Mouse (Mus musculus) ES-Bruce4 (cell line): ENCODE data around the gene Tfpt. TPM values are rescaled to one million over a fixed set of nuclear protein-coding genes. Genes with fewer than 3 reads are reported as not detected.
"Not testable (repeated sequence)": the region's sequence is repeated elsewhere in the genome, so short reads cannot be mapped to it uniquely, and the experiment has no call there.

Source experiments
- H3K27ac ChIP-seq: 2 replicates; pipeline ENCODE4 v1.5.1; 2012; ENCODE audit warnings: low read length, inconsistent platforms; ENCODE audit not compliant: insufficient read depth
- H3K27me3 ChIP-seq: 2 replicates; pipeline ENCODE4 v1.6.1; 2012; ENCODE audit warnings: mild to moderate bottlenecking, low read length, inconsistent platforms; ENCODE audit not compliant: control insufficient read depth, poor library complexity, insufficient read depth, severe bottlenecking
- H3K36me3 ChIP-seq: 2 replicates; pipeline ENCODE4 v1.6.1; 2012; ENCODE audit warnings: inconsistent platforms, mild to moderate bottlenecking, low read length, moderate library complexity; ENCODE audit not compliant: control insufficient read depth, poor library complexity, insufficient read depth, severe bottlenecking
- H3K4me1 ChIP-seq: one replicate; pipeline ENCODE4 v1.8.1; 2011; ENCODE audit warnings: low read length; ENCODE audit not compliant: control insufficient read depth, insufficient read depth
- H3K4me3 ChIP-seq: 2 replicates; pipeline ENCODE4 v1.5.1; 2011; ENCODE audit warnings: low read depth, mild to moderate bottlenecking, low read length
- H3K9ac ChIP-seq: 2 replicates; pipeline ENCODE4 v1.6.1; 2012; ENCODE audit warnings: low read depth, mild to moderate bottlenecking, inconsistent platforms; ENCODE audit not compliant: poor library complexity, severe bottlenecking
- H3K9me3 ChIP-seq: replicated peaks from 2 replicates; pipeline ENCODE4 v1.6.1; 2012; ENCODE audit warnings: mild to moderate bottlenecking, low read length, inconsistent platforms; ENCODE audit not compliant: control insufficient read depth, poor library complexity, insufficient read depth, severe bottlenecking
- CTCF ChIP-seq: IDR thresholded peaks from one replicate; pipeline ENCODE4 v1.8.1; 2011; ENCODE audit warnings: low read depth, low read length
- EP300 ChIP-seq: IDR thresholded peaks from 2 replicates; pipeline ENCODE4 v1.6.1; 2011; ENCODE audit warnings: low read depth, low read length; ENCODE audit not compliant: insufficient read depth
- POLR2A ChIP-seq: IDR thresholded peaks from one replicate; pipeline ENCODE4 v1.8.1; 2011; ENCODE audit warnings: low read length; ENCODE audit not compliant: insufficient read depth
- polyA plus RNA-seq: library from polyadenylated mRNA; stranded (reverse); fragments of >200 nt; gene quantifications from 2 replicates; pipeline ENCODE4 v1.2.4, GENCODE M21; 2011; ENCODE audit warnings: low read depth; ENCODE audit not compliant: missing spikeins, insufficient read depth, insufficient read length

Gene Tfpt
- polyA plus RNA-seq, 1 experiment = 29.9 TPM

GRCm38 (mm10) chr7:3606798-3607197, 22.9 kb downstream of the Tfpt start:
- Histone ChIP-seq H3K36me3 (no peaks in the 10 kb centered on the region), H3K9ac (no peak overlapping the region), H3K4me1 (no peaks in the 10 kb centered on the region), H3K9me3 (no peaks in the 10 kb centered on the region), H3K27ac (no peak overlapping the region), H3K27me3 (no peaks in the 10 kb centered on the region), H3K4me3 (no peak overlapping the region)
- TF ChIP-seq CTCF (peak; percentile 54), POLR2A (no peak)

GRCm38 (mm10) chr7:3601119-3601518, 28.6 kb downstream of the Tfpt start:
- H3K4me1 ChIP-seq = no peaks in the 10 kb centered on the region
- no peaks in the 10 kb centered on the region for H3K27me3 ChIP-seq
- H3K9me3 ChIP-seq = no peaks in the 10 kb centered on the region
- H3K4me3 ChIP-seq = no peak overlapping the region
- no peak overlapping the region for H3K9ac ChIP-seq
- no peak for TF ChIP-seq CTCF
- TF ChIP-seq EP300 = no peak
- no peak for TF ChIP-seq POLR2A
- no peaks in the 10 kb centered on the region for H3K36me3 ChIP-seq
- H3K27ac ChIP-seq = no peak overlapping the region

GRCm38 (mm10) chr7:3597755-3598154, 32.0 kb downstream of the Tfpt start:
- H3K4me3 ChIP-seq, H3K9ac ChIP-seq, H3K9me3 ChIP-seq, H3K27me3 ChIP-seq, H3K36me3 ChIP-seq, H3K4me1 ChIP-seq, H3K27ac ChIP-seq: not testable (repeated sequence)

GRCm38 (mm10) chr7:3595146-3595545, 34.6 kb downstream of the Tfpt start:
- H3K4me1 ChIP-seq = no peaks in the 10 kb centered on the region
- TF ChIP-seq POLR2A (peak; percentile 70), EP300 (no peak), CTCF (no peak)
- H3K27ac ChIP-seq = peak overlapping the region; percentile 76
- H3K36me3 ChIP-seq = no peaks in the 10 kb centered on the region
- H3K27me3 ChIP-seq = no peaks in the 10 kb centered on the region
- no peaks in the 10 kb centered on the region for H3K9me3 ChIP-seq
- peak overlapping the region; percentile 78 for H3K9ac ChIP-seq
- H3K4me3 ChIP-seq = peak overlapping the region; percentile 81

- Histone ChIP-seq H3K27ac (peak overlapping the region; percentile 76), H3K4me3 (peak overlapping the region; percentile 81), H3K36me3 (no peaks in the 10 kb centered on the region), H3K27me3 (no peaks in the 10 kb centered on the region), H3K9ac (peak overlapping the region; percentile 78), H3K9me3 (no peaks in the 10 kb centered on the region), H3K4me1 (no peaks in the 10 kb centered on the region)
- TF ChIP-seq CTCF (no peak), EP300 (no peak), POLR2A (no peak)
These were observed 35.0 kb downstream of the Tfpt start for GRCm38 (mm10) chr7:3594686-3595085.

- H3K36me3 ChIP-seq = no peaks in the 10 kb centered on the region
- no peak overlapping the region for H3K27ac ChIP-seq
- H3K9ac ChIP-seq = no peak overlapping the region
- H3K9me3 ChIP-seq = no peaks in the 10 kb centered on the region
- no peak for TF ChIP-seq EP300
- no peak for TF ChIP-seq CTCF
- no peak for TF ChIP-seq POLR2A
- H3K27me3 ChIP-seq = no peaks in the 10 kb centered on the region
- no peaks in the 10 kb centered on the region for H3K4me1 ChIP-seq
- H3K4me3 ChIP-seq = no peak overlapping the region
These were observed 35.9 kb downstream of the Tfpt start for GRCm38 (mm10) chr7:3593855-3594254.

- no peak for TF ChIP-seq EP300
- TF ChIP-seq POLR2A = no peak
- peak; percentile 14 for TF ChIP-seq CTCF
- H3K36me3 ChIP-seq = no peaks in the 10 kb centered on the region
- no peaks in the 10 kb centered on the region for H3K9me3 ChIP-seq
- H3K27ac ChIP-seq = no peak overlapping the region
- no peaks in the 10 kb centered on the region for H3K27me3 ChIP-seq
- H3K4me1 ChIP-seq = peaks cover 4% of the 10 kb centered on the region
- no peak overlapping the region for H3K4me3 ChIP-seq
- no peak overlapping the region for H3K9ac ChIP-seq
These were observed 38.2 kb downstream of the Tfpt start for GRCm38 (mm10) chr7:3591534-3591933.
